Mouse (Mus musculus): ENCODE results near the gene Srrm1. TPM values are rescaled to one million over a fixed set of nuclear protein-coding genes. Genes with fewer than 3 reads are reported as not detected.
A peak's percentile ranks its signal among the peaks of the same experiment; 100 is the strongest.

Srrm1 gene
- total and polyA plus RNA-seq, 3 experiments = 25.0 to 58.2 (median 53.8) TPM

- WGBS = 5% methylated on average over 12 of the region's 12 CpGs
- peak in 1 of 2 experiments; percentile 26 for DNase-seq
- Histone ChIP-seq H3K79me2 (replicated peaks; ENCODE audit: control insufficient read depth, insufficient read depth, low read length) (peaks cover 4% of the 10 kb centered on the region), H3K4me1 (ENCODE audit: control insufficient read depth, insufficient read depth, low read length) (peaks cover 7% of the 10 kb centered on the region), H3K27me3 (ENCODE audit: control insufficient read depth, insufficient read depth, low read length) (no peaks in the 10 kb centered on the region), H3K27ac (peak overlapping the region; percentile 91), H3K9ac (ENCODE audit: low read depth, low read length) (peak overlapping the region; percentile 17), H3K4me3 (peak overlapping the region; percentile 61), H3K36me3 (ENCODE audit: control insufficient read depth, insufficient read depth, low read length) (no peaks in the 10 kb centered on the region; the same call in 1 of the 2 replicates)
- intact Hi-C loops (cut with DNase I) = loop anchor here (10.0 kb wide), 1 partner anchor 501 kb away; the partner anchor contains the start of gene Srsf10
- TF ChIP-seq EP300 (IDR thresholded peaks at IDR 0.05; ENCODE audit: insufficient read depth, low read depth, low read length) (no peak), POLR2A (IDR thresholded peaks at IDR 0.05; ENCODE audit: insufficient read depth, low read depth, low read length) (no peak; the same call in 1 of the 2 replicates), CTCF (IDR thresholded peaks at IDR 0.05) (no peak)
Measured at GRCm38 (mm10) chr4:135353794-135354450, 801 bp upstream of the Srrm1 start.

- no peak for TF ChIP-seq POLR2A (IDR thresholded peaks at IDR 0.05; ENCODE audit: insufficient read depth, low read depth, low read length)
- TF ChIP-seq CTCF (IDR thresholded peaks at IDR 0.05) = no peak
- no peak for TF ChIP-seq EP300 (IDR thresholded peaks at IDR 0.05; ENCODE audit: insufficient read depth, low read depth, low read length)
- peak overlapping the region; percentile 92 for H3K27ac ChIP-seq
- peak overlapping the region; percentile 96 for H3K4me3 ChIP-seq
- no peaks in the 10 kb centered on the region; the same call in 1 of the 2 replicates for H3K36me3 ChIP-seq (ENCODE audit: control insufficient read depth, insufficient read depth, low read length)
- WGBS = under 1% methylated on average over 67 of the region's 67 CpGs
- H3K79me2 ChIP-seq (replicated peaks; ENCODE audit: control insufficient read depth, insufficient read depth, low read length) = peaks cover 6% of the 10 kb centered on the region
- peaks cover 7% of the 10 kb centered on the region for H3K4me1 ChIP-seq (ENCODE audit: control insufficient read depth, insufficient read depth, low read length)
- no peak for DNase-seq
- intact Hi-C loops (cut with DNase I) = loop anchor here (10.0 kb wide), 1 partner anchor 502 kb away; the partner anchor contains the start of gene Srsf10
- H3K9ac ChIP-seq (ENCODE audit: low read depth, low read length) = peak overlapping the region; percentile 87
- H3K27me3 ChIP-seq (ENCODE audit: control insufficient read depth, insufficient read depth, low read length) = no peaks in the 10 kb centered on the region
Measured at GRCm38 (mm10) chr4:135352326-135353065, 625 bp downstream of the Srrm1 start.

GRCm38 (mm10) chr4:135337376-135337942 lies 15.7 kb downstream of the Srrm1 start:
- peaks cover 3% of the 10 kb centered on the region for H3K36me3 ChIP-seq (ENCODE audit: control insufficient read depth, insufficient read depth, low read length)
- no peaks in the 10 kb centered on the region for H3K27me3 ChIP-seq (ENCODE audit: control insufficient read depth, insufficient read depth, low read length)
- TF ChIP-seq POLR2A (IDR thresholded peaks at IDR 0.05; ENCODE audit: insufficient read depth, low read depth, low read length) = no peak
- no peak for TF ChIP-seq CTCF (IDR thresholded peaks at IDR 0.05)
- no peak for TF ChIP-seq EP300 (IDR thresholded peaks at IDR 0.05; ENCODE audit: insufficient read depth, low read depth, low read length)
- H3K4me3 ChIP-seq = no peak overlapping the region
- peaks cover 4% of the 10 kb centered on the region for H3K79me2 ChIP-seq (replicated peaks; ENCODE audit: control insufficient read depth, insufficient read depth, low read length)
- WGBS = 77% methylated on average over 14 of the region's 14 CpGs
- H3K27ac ChIP-seq = no peak overlapping the region
- no peak for DNase-seq
- no peaks in the 10 kb centered on the region for H3K4me1 ChIP-seq (ENCODE audit: control insufficient read depth, insufficient read depth, low read length)
- intact Hi-C loops (cut with DNase I) = loop anchor here (5.0 kb wide), 1 partner anchor 400 kb away; no protein-coding TSS in a partner anchor
- no peak overlapping the region for H3K9ac ChIP-seq (ENCODE audit: low read depth, low read length)

- no peak overlapping the region for H3K27ac ChIP-seq
- DNase-seq = no peak
- TF ChIP-seq EP300 (IDR thresholded peaks at IDR 0.05; ENCODE audit: insufficient read depth, low read depth, low read length) (no peak), CTCF (IDR thresholded peaks at IDR 0.05) (no peak), POLR2A (IDR thresholded peaks at IDR 0.05; ENCODE audit: insufficient read depth, low read depth, low read length) (no peak)
- H3K4me3 ChIP-seq = no peak overlapping the region
- no peaks in the 10 kb centered on the region for H3K4me1 ChIP-seq (ENCODE audit: control insufficient read depth, insufficient read depth, low read length)
- 85% methylated on average over 3 of the region's 3 CpGs for WGBS
- peaks cover 4% of the 10 kb centered on the region for H3K79me2 ChIP-seq (replicated peaks; ENCODE audit: control insufficient read depth, insufficient read depth, low read length)
- intact Hi-C loops (cut with DNase I) = loop anchor here (5.0 kb wide), 1 partner anchor 399 kb away; no protein-coding TSS in a partner anchor
- H3K36me3 ChIP-seq (ENCODE audit: control insufficient read depth, insufficient read depth, low read length) = peaks cover 3% of the 10 kb centered on the region
- no peaks in the 10 kb centered on the region for H3K27me3 ChIP-seq (ENCODE audit: control insufficient read depth, insufficient read depth, low read length)
- H3K9ac ChIP-seq (ENCODE audit: low read depth, low read length) = no peak overlapping the region
Measured at GRCm38 (mm10) chr4:135336023-135336357, 17.1 kb downstream of the Srrm1 start.

- peaks cover 4% of the 10 kb centered on the region for H3K79me2 ChIP-seq (replicated peaks; ENCODE audit: control insufficient read depth, insufficient read depth, low read length)
- no peak for DNase-seq
- no peak overlapping the region for H3K4me3 ChIP-seq
- no peaks in the 10 kb centered on the region for H3K27me3 ChIP-seq (ENCODE audit: control insufficient read depth, insufficient read depth, low read length)
- no peak overlapping the region for H3K27ac ChIP-seq
- H3K4me1 ChIP-seq (ENCODE audit: control insufficient read depth, insufficient read depth, low read length) = no peaks in the 10 kb centered on the region
- no peak overlapping the region for H3K9ac ChIP-seq (ENCODE audit: low read depth, low read length)
- no peak for TF ChIP-seq POLR2A (IDR thresholded peaks at IDR 0.05; ENCODE audit: insufficient read depth, low read depth, low read length)
- no peak for TF ChIP-seq EP300 (IDR thresholded peaks at IDR 0.05; ENCODE audit: insufficient read depth, low read depth, low read length)
- TF ChIP-seq CTCF (IDR thresholded peaks at IDR 0.05) = no peak
- H3K36me3 ChIP-seq (ENCODE audit: control insufficient read depth, insufficient read depth, low read length) = peaks cover 3% of the 10 kb centered on the region
- 81% methylated on average over 9 of the region's 9 CpGs for WGBS
- intact Hi-C loops (cut with DNase I) = loop anchor here (5.0 kb wide), 1 partner anchor 398 kb away; no protein-coding TSS in a partner anchor
Measured at GRCm38 (mm10) chr4:135335327-135336022, 17.6 kb downstream of the Srrm1 start.
